ENCODE assay signal across 34 mouse cellular contexts in genomic region chr14:122092363-122092762, GRCm38 (mm10). TPM values are rescaled to one million over a fixed set of nuclear protein-coding genes. Genes with fewer than 3 reads are reported as not detected.
"Had no signal": no experiment of that assay in that cellular context is flagged by ENCODE, and none has a peak within 500 bp of the region (broad histone marks: within the 10 kb centered on the region; RNA-seq: fewer than 3 reads in every experiment).

No protein-coding gene starts in this region.

- ATAC-seq: hindbrain, postnatal 0 days; liver, embryonic 12.5 days had no signal

- H3K9ac ChIP-seq: heart, embryonic 13.5 days; heart, embryonic 15.5 days; hindbrain, embryonic 13.5 days; hindbrain, embryonic 15.5 days; limb, embryonic 12.5 days; liver, embryonic 12.5 days; liver, embryonic 14.5 days had no signal

- DNase-seq: gastrocnemius, adult 2 months; gastrocnemius, postnatal 10 days; gastrocnemius, postnatal 36 days; heart, adult 18-20 months; heart, postnatal 14 days; heart, postnatal 36 days; kidney, adult 18-20 months; kidney, adult 8-10 months; kidney, postnatal 14 days; kidney, postnatal 36 days had no signal

- H3K9me3 ChIP-seq: heart, embryonic 13.5 days; heart, embryonic 15.5 days; hindbrain, embryonic 13.5 days; hindbrain, embryonic 15.5 days; limb, embryonic 10.5 days; limb, embryonic 12.5 days; liver, embryonic 12.5 days had no signal

- H3K4me1 ChIP-seq: heart, embryonic 13.5 days; heart, embryonic 15.5 days; hindbrain, embryonic 13.5 days; hindbrain, embryonic 15.5 days; limb, embryonic 10.5 days; limb, embryonic 12.5 days; liver, embryonic 12.5 days had no signal

- H3K27me3 ChIP-seq: heart, embryonic 15.5 days; hindbrain, embryonic 13.5 days; hindbrain, embryonic 15.5 days; limb, embryonic 12.5 days; liver, embryonic 12.5 days had no signal

- H3K36me3 ChIP-seq: heart, embryonic 13.5 days; heart, embryonic 15.5 days; hindbrain, embryonic 13.5 days; hindbrain, embryonic 15.5 days; limb, embryonic 10.5 days; limb, embryonic 12.5 days; liver, embryonic 12.5 days had no signal

- H3K4me2 ChIP-seq: heart, embryonic 11.5 days; heart, embryonic 13.5 days; heart, embryonic 15.5 days; hindbrain, embryonic 13.5 days; hindbrain, embryonic 15.5 days; limb, embryonic 12.5 days; liver, embryonic 12.5 days had no signal

- H3K27ac ChIP-seq: gastrocnemius, adult 2 months; heart, embryonic 13.5 days; heart, embryonic 15.5 days; hindbrain, embryonic 13.5 days; hindbrain, embryonic 15.5 days; hindbrain, postnatal 0 days; kidney, postnatal 0 days; left cerebral cortex, adult 2 months; limb, embryonic 10.5 days; limb, embryonic 12.5 days; liver, embryonic 12.5 days; liver, embryonic 14.5 days had no signal

- H3K4me3 ChIP-seq: gastrocnemius, adult 2 months; heart, embryonic 13.5 days; heart, embryonic 15.5 days; hindbrain, embryonic 13.5 days; hindbrain, embryonic 15.5 days; left cerebral cortex, adult 2 months; limb, embryonic 10.5 days; limb, embryonic 12.5 days; liver, embryonic 12.5 days had no signal

RNA-seq across cellular contexts. Expression of gene Timm8a2, which starts 57.9 kb away (rescaled TPM):
- total RNA-seq: gastrocnemius, adult 2 months; gastrocnemius, postnatal 10 days; gastrocnemius, postnatal 36 days; heart, adult 18-20 months; heart, postnatal 14 days; heart, postnatal 36 days; hematopoietic stem cell, adult 5-6 weeks; hindbrain, postnatal 0 days; layer of hippocampus, adult 18-20 months; layer of hippocampus, postnatal 10 days; left cerebral cortex, adult 2 months; left cerebral cortex, postnatal 36 days; liver, adult 2 months had no signal
- polyA plus RNA-seq: frontal cortex, adult 2 months; heart, embryonic 11.5 days; heart, embryonic 13.5 days; heart, embryonic 15.5 days; heart, postnatal 0 days; hindbrain, embryonic 11.5 days; hindbrain, embryonic 13.5 days; hindbrain, embryonic 15.5 days; hindbrain, postnatal 0 days; intestine, embryonic 14.5 days; kidney, embryonic 14.5 days; kidney, postnatal 0 days; large intestine, adult 2 months; limb, embryonic 10.5 days; limb, embryonic 12.5 days; liver, adult 2 months; liver, embryonic 12.5 days; liver, embryonic 14.5 days; liver, embryonic 16.5 days had no signal
